Mouse (Mus musculus) bone marrow macrophage, adult 2 months (primary cell): ENCODE data around the gene Rala. TPM values are rescaled to one million over a fixed set of nuclear protein-coding genes. Genes with fewer than 3 reads are reported as not detected.
"Not testable (repeated sequence)": the region's sequence is repeated elsewhere in the genome, so short reads cannot be mapped to it uniquely, and the experiment has no call there.

Source experiments
- H3K27ac ChIP-seq: 2 replicates; pipeline ENCODE4 v1.5.1; 2012; ENCODE audit warnings: low read depth, low read length; ENCODE audit not compliant: insufficient read depth
- H3K4me1 ChIP-seq: 2 replicates; pipeline ENCODE4 v1.6.1; 2012; ENCODE audit warnings: low read length; ENCODE audit not compliant: control insufficient read depth, insufficient read depth
- H3K4me3 ChIP-seq: 2 replicates; pipeline ENCODE4 v1.5.1; 2012; ENCODE audit warnings: mild to moderate bottlenecking, low read length, moderate library complexity; ENCODE audit not compliant: insufficient read depth
- CTCF ChIP-seq: IDR thresholded peaks from 2 replicates; pipeline ENCODE4 v1.5.1; 2012; ENCODE audit warnings: low read depth, mild to moderate bottlenecking, low read length, moderate library complexity
- POLR2A ChIP-seq: IDR thresholded peaks from 2 replicates; pipeline ENCODE4 v1.6.1; 2012; ENCODE audit warnings: mild to moderate bottlenecking, low read depth, low read length, borderline replicate concordance
- polyA plus RNA-seq: library from polyadenylated mRNA; stranded (reverse); fragments of >200 nt; gene quantifications from 2 replicates; pipeline ENCODE4 v1.2.4, GENCODE M21; 2012; ENCODE audit not compliant: missing spikeins, insufficient read depth, insufficient read length

Gene Rala
- polyA plus RNA-seq, 1 experiment, result 64.5 TPM

DNA sequence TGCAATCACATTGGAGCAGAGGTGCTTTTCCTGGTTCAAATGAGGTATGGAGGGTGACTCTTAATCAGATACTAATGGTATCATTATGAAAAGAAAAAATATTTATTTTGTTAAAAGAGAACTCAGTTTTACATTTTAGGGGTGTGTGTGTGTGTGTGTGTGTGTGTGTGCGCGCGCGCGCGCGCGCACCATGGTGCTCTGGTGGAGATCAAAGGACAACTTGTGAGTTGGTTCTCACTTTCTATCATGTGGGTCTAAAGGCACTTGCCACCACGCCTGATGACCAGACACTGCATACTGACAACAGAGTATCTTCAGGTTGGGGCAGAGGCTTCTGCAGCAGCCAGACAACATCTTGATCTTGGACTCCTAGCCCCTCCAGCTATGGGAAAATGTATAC, 30.7 kb upstream of the Rala start:
- H3K4me3 ChIP-seq, result no peak overlapping the region
- H3K4me1 ChIP-seq, result peaks cover 17% of the 10 kb centered on the region

DNA sequence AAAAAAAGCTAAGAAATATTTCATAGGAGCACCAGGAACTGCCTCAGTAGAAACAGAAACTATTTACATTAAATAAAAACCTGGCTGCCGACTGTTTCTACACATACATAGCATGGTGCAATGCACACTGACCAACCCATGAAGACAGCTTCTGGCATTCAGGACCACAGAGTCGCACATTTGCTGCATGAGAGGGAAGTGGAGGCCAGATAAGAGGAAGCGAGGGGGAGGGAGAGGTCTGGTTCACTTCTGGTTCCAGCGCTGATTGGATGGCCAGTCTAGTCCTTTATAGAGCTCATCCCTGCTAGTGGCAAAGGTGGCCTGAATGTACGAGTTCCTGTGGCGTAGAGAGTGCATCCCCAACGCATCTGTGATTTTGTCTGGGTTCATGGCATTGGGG, 16.6 kb upstream of the Rala start:
- H3K4me3 ChIP-seq, result no peak overlapping the region
- no peak for TF ChIP-seq CTCF
- TF ChIP-seq POLR2A, result no peak
- peaks cover 5% of the 10 kb centered on the region for H3K4me1 ChIP-seq
- H3K27ac ChIP-seq, result no peak overlapping the region

More for the DNA sequence above, 30.7 kb upstream of the Rala start:
- TF ChIP-seq CTCF (no peak), POLR2A (no peak)
- peak overlapping the region; percentile 4; the same call in 1 of the 2 replicates for H3K27ac ChIP-seq

DNA sequence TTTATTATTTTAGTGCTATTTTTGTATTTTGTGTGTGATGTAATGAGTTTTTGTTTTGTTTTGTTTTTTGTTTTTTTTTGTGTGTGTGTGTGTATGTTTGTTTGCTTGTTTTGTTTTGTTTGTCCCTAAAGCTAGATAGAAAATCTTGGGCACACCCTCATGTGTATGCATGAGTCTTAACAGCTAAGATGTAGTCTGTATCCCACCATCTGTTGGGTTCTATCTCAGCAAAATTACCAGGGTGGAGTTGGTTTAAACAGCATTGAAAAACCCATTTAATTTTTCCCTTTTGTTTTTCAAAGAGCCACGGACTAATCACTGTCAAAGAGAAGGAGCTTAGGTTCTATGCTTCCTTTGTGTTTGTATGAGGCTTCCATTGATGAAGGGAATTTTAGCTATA, 10.2 kb upstream of the Rala start:
- 0 out of 2 replicates have a peak, but pooled peaks cover 2% of the 10 kb centered on the region for H3K4me1 ChIP-seq
- no peak overlapping the region for H3K4me3 ChIP-seq
- no peak overlapping the region for H3K27ac ChIP-seq
- TF ChIP-seq POLR2A (no peak), CTCF (no peak)

DNA sequence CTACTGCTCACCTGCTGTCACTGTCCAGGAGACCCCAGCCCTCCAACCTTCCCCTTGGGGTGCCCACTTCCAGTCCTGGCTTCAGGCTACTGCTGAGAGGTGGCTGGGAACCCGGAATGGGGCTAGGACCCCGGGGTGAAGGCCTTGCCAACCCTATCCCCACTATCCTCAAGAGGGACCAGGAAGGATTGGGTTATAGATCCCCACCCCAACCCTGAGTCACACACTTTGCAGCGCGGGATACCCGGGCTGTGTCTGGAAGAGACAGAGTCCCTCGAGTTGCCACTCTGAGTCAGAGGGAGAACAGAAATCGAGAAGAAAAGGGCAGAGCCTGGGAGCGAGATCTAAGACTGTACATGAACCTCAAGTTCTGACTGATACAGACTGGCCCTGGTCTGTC, 6.5 kb upstream of the Rala start:
- H3K4me1 ChIP-seq, H3K4me3 ChIP-seq, H3K27ac ChIP-seq: not testable (repeated sequence)

DNA sequence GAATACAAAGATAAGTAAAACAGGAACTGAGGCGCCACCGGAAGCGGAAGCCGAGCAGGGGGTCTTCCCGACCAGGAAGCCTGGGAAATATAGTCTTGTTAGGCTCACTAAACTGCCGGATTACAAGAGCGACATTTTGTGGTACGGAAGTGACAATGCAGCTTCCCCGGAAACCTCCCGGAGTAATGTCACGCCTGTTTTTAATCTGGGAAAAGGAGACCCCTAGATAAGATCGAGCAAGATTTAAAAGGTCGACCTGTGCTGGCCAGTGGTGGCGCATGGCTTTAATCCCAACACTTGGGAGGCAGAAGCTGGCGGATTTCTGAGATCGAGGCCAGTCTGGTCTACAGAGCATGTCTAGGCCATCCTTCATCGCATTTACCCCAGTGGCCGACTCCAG, 5.5 kb upstream of the Rala start:
- Histone ChIP-seq H3K4me1 (peaks cover 13% of the 10 kb centered on the region), H3K27ac (no peak overlapping the region), H3K4me3 (no peak overlapping the region)
- TF ChIP-seq POLR2A (no peak), CTCF (no peak)

DNA sequence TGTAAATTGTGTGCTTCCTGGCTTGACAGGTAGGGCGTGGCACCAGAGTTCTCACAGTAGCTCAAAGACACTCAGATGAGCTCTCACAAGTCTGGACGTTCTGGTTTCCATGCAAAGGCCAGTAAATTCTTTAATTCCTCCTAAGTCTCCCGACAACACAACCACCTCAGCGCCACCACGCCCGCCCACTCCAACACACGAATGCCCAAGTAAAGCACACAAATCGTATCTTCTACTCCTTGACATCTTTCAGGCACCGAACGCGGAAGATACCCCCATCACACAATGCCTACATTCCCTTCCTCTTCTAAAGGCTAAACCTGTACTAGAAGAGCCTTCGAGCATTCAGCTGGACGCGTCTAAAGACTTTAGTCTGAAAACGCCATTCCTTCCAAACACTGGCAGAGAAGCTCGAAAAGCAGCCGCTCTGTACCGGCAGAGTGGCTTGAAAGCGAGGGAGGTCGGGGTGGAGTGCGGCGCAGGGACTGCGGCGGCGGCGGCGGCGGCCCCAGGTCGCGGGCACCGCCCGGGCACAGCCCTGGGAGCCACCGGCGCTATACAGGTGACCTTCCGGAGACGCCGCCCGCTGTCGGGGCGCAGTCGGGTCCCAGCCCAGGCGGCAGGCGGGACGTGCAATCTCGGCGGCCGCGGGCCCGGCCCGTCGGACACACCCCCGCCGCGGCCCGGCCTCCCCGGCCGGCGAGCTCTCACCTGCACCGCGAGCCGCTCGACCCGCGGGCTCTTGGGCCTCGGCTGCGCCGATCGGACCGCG, 547 bp downstream of the Rala start:
- TF ChIP-seq POLR2A (no peak), CTCF (no peak)
- H3K4me3 ChIP-seq, result peak overlapping the region; percentile 100
- peaks cover 21% of the 10 kb centered on the region for H3K4me1 ChIP-seq
- peak overlapping the region; percentile 58 for H3K27ac ChIP-seq

DNA sequence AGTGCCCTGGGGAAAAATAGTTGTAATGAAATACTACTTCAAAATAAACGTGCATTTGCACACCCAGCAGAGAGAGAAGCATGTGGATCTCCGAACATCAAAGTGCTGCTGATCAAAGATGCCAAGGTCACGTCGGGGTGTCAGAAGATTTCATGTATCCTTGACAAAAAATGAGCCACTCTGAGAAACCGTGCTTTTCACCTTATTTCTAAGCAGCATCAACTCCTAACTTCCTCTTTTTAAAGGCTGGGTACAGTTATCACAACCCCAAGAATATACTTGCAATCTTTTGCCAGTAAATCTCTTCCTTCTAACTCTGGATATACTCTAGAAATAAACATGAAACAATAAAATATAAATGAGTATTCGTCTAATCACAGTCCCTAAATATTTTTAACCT, 1.7 kb downstream of the Rala start:
- TF ChIP-seq POLR2A (no peak), CTCF (no peak)
- no peak overlapping the region for H3K4me3 ChIP-seq
- no peak overlapping the region for H3K27ac ChIP-seq
- H3K4me1 ChIP-seq, result peaks cover 17% of the 10 kb centered on the region

DNA sequence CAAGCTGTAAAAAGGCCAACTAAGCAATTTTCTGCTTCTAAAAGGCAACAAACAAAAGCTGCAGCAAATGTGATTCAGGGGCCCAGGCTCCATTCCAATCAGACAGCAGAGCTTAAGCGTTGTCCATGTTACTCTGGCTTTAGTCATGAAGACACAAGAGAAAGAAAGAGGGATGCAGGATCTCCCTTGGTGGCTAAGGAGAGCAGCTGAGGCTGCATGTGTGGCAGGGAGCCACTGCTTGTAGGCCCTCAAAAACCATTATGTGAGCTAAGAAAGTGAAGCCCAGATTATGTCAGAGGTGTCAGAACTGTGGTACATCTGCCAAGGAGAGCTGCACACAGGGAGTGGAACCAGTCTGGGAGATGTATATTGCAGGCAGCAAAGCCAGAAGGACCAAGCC, 36.7 kb downstream of the Rala start:
- Histone ChIP-seq H3K27ac (no peak overlapping the region), H3K4me1 (peaks cover 4% of the 10 kb centered on the region), H3K4me3 (no peak overlapping the region)
- no peak for TF ChIP-seq POLR2A
- no peak for TF ChIP-seq CTCF

DNA sequence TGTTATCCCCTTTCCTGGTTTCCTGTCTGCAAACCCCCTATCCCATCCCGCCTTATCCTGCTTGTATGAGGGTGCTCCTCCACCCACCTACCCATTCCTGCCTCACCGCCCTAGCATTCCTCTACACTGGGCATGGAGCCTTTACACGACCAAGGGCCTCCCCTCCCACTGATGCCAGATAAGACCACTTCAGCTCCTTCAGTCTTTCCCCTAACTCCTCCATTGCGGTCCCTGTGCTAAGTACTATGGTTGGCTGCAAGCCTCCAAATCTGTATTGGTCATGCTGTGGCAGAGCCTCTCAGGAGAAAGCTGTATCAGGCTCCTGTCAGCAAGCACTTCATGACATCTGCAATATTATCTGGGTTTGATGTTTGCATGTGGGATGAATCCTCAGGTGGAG, 42.6 kb downstream of the Rala start:
- Histone ChIP-seq H3K27ac (no peak overlapping the region), H3K4me3 (no peak overlapping the region)
- TF ChIP-seq POLR2A (no peak), CTCF (no peak)

DNA sequence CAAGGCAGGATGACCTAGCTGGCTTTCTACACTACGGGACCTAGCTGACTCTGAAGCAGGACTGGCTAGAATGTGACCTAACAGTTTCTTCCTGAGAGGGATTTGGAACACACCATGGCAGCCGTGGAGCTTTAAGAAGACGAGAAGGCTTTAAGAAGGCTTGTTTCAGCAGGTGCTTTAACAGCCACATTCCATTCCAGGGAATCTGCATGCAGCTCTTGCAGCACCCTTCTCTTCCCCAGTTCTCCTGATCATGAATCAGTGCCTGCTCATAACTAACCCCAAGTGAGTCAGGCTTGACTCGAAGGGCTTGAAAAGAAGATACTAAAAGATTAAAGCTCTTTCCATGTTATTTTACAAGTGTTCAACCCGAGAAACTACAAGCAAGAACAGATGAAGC, 43.4 kb downstream of the Rala start:
- Histone ChIP-seq H3K4me1 (peaks cover 14% of the 10 kb centered on the region), H3K27ac (no peak overlapping the region), H3K4me3 (no peak overlapping the region)
- no peak for TF ChIP-seq POLR2A
- no peak for TF ChIP-seq CTCF

More for the DNA sequence above, 42.6 kb downstream of the Rala start:
- peaks cover 14% of the 10 kb centered on the region for H3K4me1 ChIP-seq
